Mouse (Mus musculus) liver, embryonic 14.5 days (tissue): Measurements from ENCODE around the gene Smyd4.

Experiments used
- CTCF ChIP-seq: IDR thresholded peaks from 2 replicates; pipeline ENCODE4 v1.5.1; 2016; ENCODE audit warnings: antibody characterized with exemption, low read depth, control low read depth
- EP300 ChIP-seq: IDR thresholded peaks from 2 replicates; pipeline ENCODE4 v1.6.1; 2016; ENCODE audit warnings: antibody characterized with exemption, low read depth

GRCm38 (mm10) chr11:75300954-75301353 is 47.3 kb upstream of the Smyd4 start:
- no peak for TF ChIP-seq CTCF
- peak; percentile 34; the same call in 1 of the 2 replicates for TF ChIP-seq EP300
